Mouse (Mus musculus): Measurements from ENCODE around the gene Mttp.

The Mttp gene

GRCm38 (mm10) chr3:138053969-138054368 lies 90.8 kb downstream of the Mttp start:
- no peak for DNase-seq (ENCODE audit: low read depth, low spot score)

- DNase-seq (ENCODE audit: low read depth, low spot score): no peak
Observed at GRCm38 (mm10) chr3:138051431-138051830, 93.3 kb downstream of the Mttp start.

GRCm38 (mm10) chr3:138050772-138051171 lies 94.0 kb downstream of the Mttp start:
- DNase-seq (ENCODE audit: low read depth, low spot score): no peak

GRCm38 (mm10) chr3:138049555-138049954 lies 95.2 kb downstream of the Mttp start:
- DNase-seq (ENCODE audit: low read depth, low spot score): no peak

GRCm38 (mm10) chr3:138043316-138043715 lies 101.5 kb downstream of the Mttp start:
- DNase-seq (ENCODE audit: low read depth, low spot score): no peak

GRCm38 (mm10) chr3:138041591-138042301 lies 103.0 kb downstream of the Mttp start:
- no peak for DNase-seq (ENCODE audit: low read depth, low spot score)

GRCm38 (mm10) chr3:138040938-138041337 lies 103.8 kb downstream of the Mttp start:
- no peak for DNase-seq (ENCODE audit: low read depth, low spot score)

Measured in CD4-positive, CD25-positive, alpha-beta regulatory T cell, adult 2 months (primary cell).